Mouse (Mus musculus) central nervous system, embryonic 14 days (tissue): ENCODE results near the gene Ecm1. TPM values are rescaled to one million over a fixed set of nuclear protein-coding genes. Genes with fewer than 3 reads are reported as not detected.

Source experiments
- polyA plus RNA-seq: library from polyadenylated mRNA; depleted of rRNA; stranded (reverse); fragments of >200 nt; gene quantifications from 2 replicates; pipeline ENCODE4 v1.2.3, GENCODE M21; 2012; rRNA removed

Ecm1 gene
- polyA plus RNA-seq, result 17.1 and 18.8 TPM in 2 replicates

DNA sequence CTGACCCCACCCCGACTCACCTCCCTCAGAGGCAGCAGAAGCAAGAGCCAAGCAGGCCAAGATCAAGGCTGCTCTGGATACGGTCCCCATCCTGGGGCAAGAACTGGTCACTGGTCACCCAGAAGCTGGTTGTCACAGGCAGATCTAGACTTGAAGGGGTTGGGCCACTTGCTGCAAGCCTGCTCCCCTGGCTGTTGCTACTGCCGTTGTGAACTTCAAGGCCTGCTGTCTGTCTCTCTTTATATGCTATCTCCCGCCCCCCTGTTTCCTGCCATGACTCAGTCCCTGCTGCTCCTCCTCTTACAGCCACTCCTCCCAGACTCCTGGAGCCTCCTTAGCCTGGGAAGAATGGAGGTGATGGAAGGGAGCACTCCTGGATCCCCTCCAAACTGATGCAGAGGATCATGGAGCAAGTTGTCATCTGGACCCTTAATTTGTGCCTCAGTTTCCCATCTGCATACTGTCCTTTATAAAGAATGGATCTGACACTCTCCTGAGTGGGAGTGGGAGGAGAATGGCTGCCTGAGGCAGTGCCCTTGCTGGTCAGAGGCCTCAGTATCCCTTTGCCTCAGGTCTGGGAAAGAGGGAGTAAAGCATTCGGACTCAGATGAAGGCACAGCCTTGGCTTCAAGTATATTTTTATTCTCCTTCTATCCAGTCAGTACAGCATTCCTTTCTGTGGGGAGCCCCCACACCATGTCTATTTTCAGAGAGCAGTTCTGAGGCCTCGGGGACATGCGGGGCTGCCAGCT, at the start of gene Ecm1:
Ecm1 (minus strand) TSS at position 217 of the 752 bp plus-strand sequence.

GRCm38 (mm10) chr3:95760106-95760505, 20.7 kb upstream of the Ecm1 start, which contains the start of gene Tars2:
Gene Tars2 (minus strand): TSS chr3:95760206.

DNA sequence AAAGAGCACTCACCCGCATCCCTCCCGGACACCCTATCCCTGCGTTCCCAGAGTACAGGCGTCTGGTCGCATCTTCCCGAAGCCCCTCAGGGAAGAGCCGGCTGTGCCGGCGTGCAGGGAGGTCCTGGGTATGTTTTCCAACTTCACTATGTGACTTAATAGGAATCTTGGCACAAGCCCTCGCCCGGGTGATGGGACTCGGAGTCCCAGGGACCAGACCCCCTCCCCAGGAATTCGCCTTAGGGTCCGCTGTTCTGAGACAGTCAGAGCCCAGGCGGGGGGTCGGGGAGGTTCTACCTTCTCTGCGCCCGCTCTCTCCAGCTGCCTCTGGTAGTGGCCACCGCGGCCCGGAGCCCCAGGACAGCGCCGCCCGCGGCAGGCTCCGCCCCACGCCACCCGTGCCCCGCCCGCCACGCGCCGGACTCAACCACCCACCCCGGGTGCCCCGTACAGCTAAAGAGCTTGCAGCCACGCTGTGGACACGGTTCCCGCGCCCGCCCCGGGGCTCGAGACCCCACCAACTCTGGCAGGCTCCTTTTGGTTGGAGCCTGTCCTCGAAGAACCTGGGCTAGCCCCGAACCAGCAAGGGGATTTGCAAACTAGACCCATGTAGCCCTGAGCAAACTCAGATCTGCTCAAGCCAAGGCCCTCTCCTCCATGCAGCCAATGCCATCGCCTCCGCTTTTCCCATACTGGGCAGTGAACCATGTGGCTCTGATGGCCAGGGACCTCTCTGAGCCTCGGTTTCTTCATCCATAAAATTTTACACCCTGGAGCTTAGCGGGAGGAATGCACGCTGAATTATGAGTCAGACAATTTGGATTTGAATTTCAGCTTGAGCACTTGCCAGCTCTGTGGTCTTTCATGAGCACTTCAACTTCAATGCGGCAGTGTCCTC, 51.6 kb downstream of the Ecm1 start, which contains the start of gene Adamtsl4:
Adamtsl4 (minus strand) TSS at position 394 of the 898 bp plus-strand sequence.

Other genes with a start within 250 kb of the Ecm1 start
- gene Ctsk, start 240.3 kb downstream of the Ecm1 start, polyA plus RNA-seq, result 13.9 and 26.2 TPM in 2 replicates
- gene Ctss, start 212.8 kb downstream of the Ecm1 start, polyA plus RNA-seq, result 13.0 and 16.1 TPM in 2 replicates
- not detected in 2 replicates for gene Hormad1, start 179.9 kb downstream of the Ecm1 start, polyA plus RNA-seq
- gene Golph3l, start 150.6 kb downstream of the Ecm1 start, polyA plus RNA-seq, result 23.0 and 28.0 TPM in 2 replicates
- 50.3 and 55.0 TPM in 2 replicates for gene Ensa, start 114.6 kb downstream of the Ecm1 start, polyA plus RNA-seq
- gene Mcl1, start 80.8 kb downstream of the Ecm1 start, polyA plus RNA-seq, result 68.8 and 72.7 TPM in 2 replicates
- gene Adamtsl4, start 51.7 kb downstream of the Ecm1 start, polyA plus RNA-seq, result 0.23 and 0.59 TPM in 2 replicates
- 44.4 and 45.8 TPM in 2 replicates for gene Tars2, start 20.6 kb upstream of the Ecm1 start, polyA plus RNA-seq
- gene Rprd2, start 79.3 kb upstream of the Ecm1 start, polyA plus RNA-seq, result 21.9 and 24.5 TPM in 2 replicates
- 53.4 and 56.5 TPM in 2 replicates for gene Prpf3, start 116.3 kb upstream of the Ecm1 start, polyA plus RNA-seq
- gene Mrps21, start 131.9 kb upstream of the Ecm1 start, polyA plus RNA-seq, result 186 and 193 TPM in 2 replicates
- 4.1 and 4.7 TPM in 2 replicates for gene Ciart, start 142.7 kb upstream of the Ecm1 start, polyA plus RNA-seq
- 11.9 and 13.1 TPM in 2 replicates for gene BC028528, start 152.4 kb upstream of the Ecm1 start, polyA plus RNA-seq
- gene Aph1a, start 154.4 kb upstream of the Ecm1 start, polyA plus RNA-seq, result 89.3 and 92.6 TPM in 2 replicates
- 9.8 and 13.0 TPM in 2 replicates for gene Car14, start 165.1 kb upstream of the Ecm1 start, polyA plus RNA-seq
- gene Anp32e, start 189.7 kb upstream of the Ecm1 start, polyA plus RNA-seq, result 162 and 193 TPM in 2 replicates